Mouse (Mus musculus): ENCODE measurements around the gene Rybp. TPM values are rescaled to one million over a fixed set of nuclear protein-coding genes. Genes with fewer than 3 reads are reported as not detected.
A peak's percentile ranks its signal among the peaks of the same experiment; 100 is the strongest.

Gene Rybp
- polyA plus RNA-seq, 1 experiment from 2014 or later = 20.3 TPM

DNA sequence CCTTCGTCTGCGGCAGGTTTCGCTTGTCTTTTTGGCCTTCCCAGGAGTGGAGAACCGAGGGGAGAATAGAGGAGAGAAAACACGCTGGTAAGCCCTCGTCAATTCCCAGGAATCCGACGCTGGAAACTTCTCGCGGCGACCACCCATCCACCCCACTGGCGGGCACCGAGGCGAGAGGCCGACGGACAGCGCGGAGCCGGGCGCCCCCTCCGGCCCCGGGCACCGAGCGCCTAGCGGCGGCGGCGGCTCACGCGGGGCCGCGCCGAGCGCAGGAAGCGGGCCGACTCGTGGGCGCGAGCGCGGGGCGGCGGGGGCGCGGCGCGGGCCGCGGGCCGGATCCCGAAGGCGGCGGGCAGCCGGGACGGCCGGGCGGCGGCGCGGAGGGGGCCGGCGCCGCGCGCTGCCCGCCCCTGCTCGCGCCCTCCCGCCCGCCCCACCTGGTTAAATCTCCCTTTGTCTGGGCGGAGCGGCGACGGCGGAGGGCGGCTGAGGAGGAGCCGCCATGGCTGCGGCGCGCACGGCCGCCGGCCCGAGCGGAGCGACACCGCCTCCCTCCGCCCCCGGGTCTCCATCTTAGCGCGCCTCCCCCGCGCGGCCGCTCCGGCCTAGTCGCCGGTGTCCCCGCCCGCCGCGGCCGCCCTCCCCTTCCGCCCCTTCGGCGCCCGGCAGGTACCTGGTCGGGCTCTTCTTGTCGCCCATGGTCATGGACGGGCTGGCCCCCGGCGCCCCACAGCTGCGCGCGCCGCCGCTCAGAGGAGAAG, 532 bp downstream of the Rybp start:
- Histone ChIP-seq H3K9me3 (replicated peaks) (no peaks in the 10 kb centered on the region), H3K4me2 (peak overlapping the region; percentile 61), H3K36me3 (no peaks in the 10 kb centered on the region), H3K4me3 (replicated peaks) (peak overlapping the region; percentile 78), H3K9ac (peak overlapping the region; percentile 87), H3K27me3 (peaks cover 15% of the 10 kb centered on the region; the same call in 1 of the 2 replicates), H3K4me1 (peaks cover 28% of the 10 kb centered on the region), H3K27ac (peak overlapping the region; percentile 97)
- WGBS = under 1% methylated on average over 87 of the region's 117 CpGs
- peak; percentile 84 for ATAC-seq (replicated peaks; ENCODE audit: low FRiP score)

- Histone ChIP-seq H3K9me3 (replicated peaks) (no peaks in the 10 kb centered on the region), H3K4me3 (replicated peaks) (peak overlapping the region; percentile 78), H3K9ac (peak overlapping the region; percentile 87), H3K36me3 (no peaks in the 10 kb centered on the region), H3K4me1 (peaks cover 28% of the 10 kb centered on the region), H3K4me2 (peak overlapping the region; percentile 61), H3K27me3 (peaks cover 15% of the 10 kb centered on the region; the same call in 1 of the 2 replicates), H3K27ac (peak overlapping the region; percentile 97)
- ATAC-seq (replicated peaks; ENCODE audit: low FRiP score) = no peak
- 1% methylated on average over 18 of the region's 18 CpGs for WGBS
Measured at GRCm38 (mm10) chr6:100285985-100286572, 1.2 kb downstream of the Rybp start.

GRCm38 (mm10) chr6:100278841-100279240, 8.4 kb downstream of the Rybp start:
- no peak overlapping the region for H3K4me3 ChIP-seq (replicated peaks)
- H3K9me3 ChIP-seq (replicated peaks) = no peaks in the 10 kb centered on the region
- H3K36me3 ChIP-seq = no peaks in the 10 kb centered on the region
- H3K27ac ChIP-seq = no peak overlapping the region
- H3K9ac ChIP-seq = no peak overlapping the region
- no peaks in the 10 kb centered on the region for H3K27me3 ChIP-seq
- WGBS = 87% methylated on average over 1 of the region's 1 CpGs
- peaks cover 39% of the 10 kb centered on the region for H3K4me1 ChIP-seq
- ATAC-seq (replicated peaks; ENCODE audit: low FRiP score) = no peak
- no peak overlapping the region for H3K4me2 ChIP-seq

GRCm38 (mm10) chr6:100276344-100276743, 10.9 kb downstream of the Rybp start:
- Histone ChIP-seq H3K36me3 (no peaks in the 10 kb centered on the region), H3K9me3 (replicated peaks) (no peaks in the 10 kb centered on the region), H3K4me2 (no peak overlapping the region), H3K9ac (no peak overlapping the region), H3K4me3 (replicated peaks) (no peak overlapping the region), H3K4me1 (peaks cover 41% of the 10 kb centered on the region), H3K27ac (no peak overlapping the region), H3K27me3 (no peaks in the 10 kb centered on the region)
- 65% methylated on average over 3 of the region's 3 CpGs for WGBS
- ATAC-seq (replicated peaks; ENCODE audit: low FRiP score) = no peak

GRCm38 (mm10) chr6:100275643-100276042, 11.6 kb downstream of the Rybp start:
- H3K4me1 ChIP-seq = peaks cover 44% of the 10 kb centered on the region
- ATAC-seq (replicated peaks; ENCODE audit: low FRiP score) = no peak
- H3K4me2 ChIP-seq = no peak overlapping the region
- H3K9ac ChIP-seq = no peak overlapping the region
- no peaks in the 10 kb centered on the region for H3K36me3 ChIP-seq
- H3K27me3 ChIP-seq = no peaks in the 10 kb centered on the region
- no peak overlapping the region for H3K4me3 ChIP-seq (replicated peaks)
- no peaks in the 10 kb centered on the region for H3K9me3 ChIP-seq (replicated peaks)
- H3K27ac ChIP-seq = no peak overlapping the region

GRCm38 (mm10) chr6:100273556-100273955, 13.7 kb downstream of the Rybp start:
- ATAC-seq (replicated peaks; ENCODE audit: low FRiP score) = no peak
- Histone ChIP-seq H3K9me3 (replicated peaks) (no peaks in the 10 kb centered on the region), H3K36me3 (no peaks in the 10 kb centered on the region), H3K27ac (no peak overlapping the region), H3K9ac (no peak overlapping the region), H3K4me2 (no peak overlapping the region), H3K4me3 (replicated peaks) (no peak overlapping the region), H3K27me3 (no peaks in the 10 kb centered on the region), H3K4me1 (peaks cover 27% of the 10 kb centered on the region)
- WGBS = 12% methylated on average over 1 of the region's 1 CpGs

GRCm38 (mm10) chr6:100271992-100272391, 15.3 kb downstream of the Rybp start:
- no peak overlapping the region for H3K4me2 ChIP-seq
- no peak overlapping the region for H3K9ac ChIP-seq
- no peaks in the 10 kb centered on the region for H3K9me3 ChIP-seq (replicated peaks)
- H3K4me3 ChIP-seq (replicated peaks) = no peak overlapping the region
- H3K27me3 ChIP-seq = no peaks in the 10 kb centered on the region
- WGBS = 69% methylated on average over 3 of the region's 3 CpGs
- H3K36me3 ChIP-seq = no peaks in the 10 kb centered on the region
- no peak for ATAC-seq (replicated peaks; ENCODE audit: low FRiP score)
- H3K4me1 ChIP-seq = peaks cover 13% of the 10 kb centered on the region
- no peak overlapping the region for H3K27ac ChIP-seq

- ATAC-seq (replicated peaks; ENCODE audit: low FRiP score) = no peak
- Histone ChIP-seq H3K9me3 (replicated peaks) (no peaks in the 10 kb centered on the region), H3K4me3 (replicated peaks) (no peak overlapping the region), H3K4me1 (peaks cover 10% of the 10 kb centered on the region), H3K27ac (no peak overlapping the region), H3K9ac (no peak overlapping the region), H3K36me3 (no peaks in the 10 kb centered on the region), H3K4me2 (no peak overlapping the region), H3K27me3 (no peaks in the 10 kb centered on the region)
- WGBS = 56% methylated on average over 2 of the region's 2 CpGs
Measured at GRCm38 (mm10) chr6:100270765-100271164, 16.5 kb downstream of the Rybp start.

DNA sequence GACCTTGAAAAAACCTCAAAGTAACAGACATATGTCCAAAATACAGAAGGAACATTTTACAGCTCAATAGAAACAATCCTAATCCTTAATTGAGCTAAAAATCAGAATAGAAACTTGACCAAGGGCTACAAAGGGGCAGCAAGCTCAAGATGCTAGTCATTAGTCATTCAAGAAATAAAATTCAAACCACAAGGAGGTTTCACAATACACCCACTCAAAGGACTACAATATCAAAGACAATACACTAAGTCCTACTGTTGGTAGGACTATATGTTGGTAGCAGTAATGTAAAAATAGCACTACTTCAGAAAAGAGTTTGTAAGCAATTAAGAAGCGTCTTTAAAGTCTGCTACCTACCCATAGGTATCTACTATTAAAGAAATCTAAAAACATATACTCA, 27.7 kb downstream of the Rybp start:
- 94% methylated on average over 1 of the region's 1 CpGs for WGBS
- no peak overlapping the region for H3K9ac ChIP-seq
- no peak overlapping the region for H3K27ac ChIP-seq
- peaks cover 7% of the 10 kb centered on the region; the same call in 1 of the 2 replicates for H3K4me1 ChIP-seq
- no peaks in the 10 kb centered on the region for H3K27me3 ChIP-seq
- no peak for ATAC-seq (replicated peaks; ENCODE audit: low FRiP score)
- no peaks in the 10 kb centered on the region for H3K36me3 ChIP-seq
- H3K4me2 ChIP-seq = no peak overlapping the region
- no peaks in the 10 kb centered on the region for H3K9me3 ChIP-seq (replicated peaks)
- H3K4me3 ChIP-seq (replicated peaks) = no peak overlapping the region

DNA sequence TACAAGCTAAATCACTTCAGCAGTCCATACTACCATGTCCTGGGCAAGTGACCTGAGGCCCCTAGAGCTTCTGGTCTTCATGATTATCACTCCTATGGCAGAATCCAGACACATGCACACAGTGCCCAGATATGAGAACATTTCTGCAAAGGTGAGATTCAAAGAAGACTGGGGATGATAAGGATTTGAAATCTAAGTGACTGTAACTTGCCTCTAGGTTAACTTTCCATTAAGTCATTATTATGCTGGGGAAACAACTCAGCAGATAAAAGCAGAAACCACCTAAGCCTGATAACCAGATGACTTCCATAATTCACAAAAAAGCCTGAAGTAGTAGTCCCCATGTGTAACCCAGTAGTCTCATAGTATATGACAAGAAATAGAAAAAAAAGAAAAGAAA, 29.0 kb downstream of the Rybp start:
- Histone ChIP-seq H3K36me3 (no peaks in the 10 kb centered on the region), H3K9me3 (replicated peaks) (no peaks in the 10 kb centered on the region), H3K27ac (no peak overlapping the region), H3K4me1 (peaks cover 7% of the 10 kb centered on the region; the same call in 1 of the 2 replicates), H3K9ac (no peak overlapping the region), H3K4me3 (replicated peaks) (no peak overlapping the region), H3K27me3 (no peaks in the 10 kb centered on the region), H3K4me2 (no peak overlapping the region)
- no peak for ATAC-seq (replicated peaks; ENCODE audit: low FRiP score)

DNA sequence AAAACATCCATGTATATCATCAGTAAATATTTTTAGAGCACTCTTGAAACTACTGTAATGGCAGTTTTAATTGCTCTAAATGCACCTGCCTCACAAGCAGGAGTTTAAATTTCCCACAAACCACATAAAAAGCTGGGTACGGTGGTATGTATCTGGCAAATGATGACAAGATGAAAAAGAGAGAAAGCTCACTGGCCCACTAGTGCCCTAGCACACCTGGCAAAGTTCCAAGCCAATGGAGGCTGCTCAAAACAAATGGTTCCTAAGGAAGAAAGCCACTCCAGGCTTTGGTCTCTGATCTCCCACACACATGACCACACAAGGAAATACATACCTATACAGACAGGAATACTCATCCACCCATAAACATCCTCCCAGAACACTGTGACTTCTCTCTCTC, 31.9 kb downstream of the Rybp start:
- Histone ChIP-seq H3K36me3 (no peaks in the 10 kb centered on the region), H3K4me2 (no peak overlapping the region), H3K9me3 (replicated peaks) (no peaks in the 10 kb centered on the region), H3K9ac (no peak overlapping the region), H3K4me1 (peaks cover 14% of the 10 kb centered on the region), H3K27me3 (no peaks in the 10 kb centered on the region), H3K4me3 (replicated peaks) (no peak overlapping the region), H3K27ac (no peak overlapping the region)
- WGBS = 66% methylated on average over 1 of the region's 1 CpGs
- no peak for ATAC-seq (replicated peaks; ENCODE audit: low FRiP score)

DNA sequence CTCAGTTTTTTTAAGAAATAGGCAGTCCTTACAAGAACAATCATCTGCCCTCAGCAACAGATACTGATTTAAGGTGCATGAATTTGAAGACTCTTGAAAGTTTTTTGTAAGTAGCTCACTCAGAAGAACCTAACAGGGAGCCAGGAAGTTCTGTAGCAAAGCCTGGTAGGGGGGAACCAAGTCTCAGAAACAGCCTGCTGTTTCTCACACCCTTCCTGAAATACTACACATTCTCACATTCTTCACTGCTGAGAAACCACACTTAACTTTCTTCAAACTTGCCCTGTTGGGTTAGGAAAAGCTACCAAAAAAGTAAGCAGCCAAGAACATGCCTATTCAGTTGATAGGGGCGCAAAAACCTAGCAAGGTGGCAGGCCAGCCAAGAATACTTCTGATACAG, 32.6 kb downstream of the Rybp start:
- Histone ChIP-seq H3K27me3 (no peaks in the 10 kb centered on the region), H3K4me1 (peaks cover 17% of the 10 kb centered on the region), H3K9me3 (replicated peaks) (no peaks in the 10 kb centered on the region), H3K36me3 (no peaks in the 10 kb centered on the region), H3K4me3 (replicated peaks) (no peak overlapping the region), H3K4me2 (no peak overlapping the region), H3K9ac (no peak overlapping the region), H3K27ac (no peak overlapping the region)
- WGBS = 95% methylated on average over 1 of the region's 1 CpGs
- ATAC-seq (replicated peaks; ENCODE audit: low FRiP score) = no peak

Data from kidney, embryonic 15.5 days (tissue).